Mouse (Mus musculus): ENCODE measurements at regions not wholly inside any gene's neighbourhood (a gene's known extent, or its start where the extent isn't known, plus 50 kb on each side); places are given as distances from the start of the nearest gene placed in this dataset.

DNA sequence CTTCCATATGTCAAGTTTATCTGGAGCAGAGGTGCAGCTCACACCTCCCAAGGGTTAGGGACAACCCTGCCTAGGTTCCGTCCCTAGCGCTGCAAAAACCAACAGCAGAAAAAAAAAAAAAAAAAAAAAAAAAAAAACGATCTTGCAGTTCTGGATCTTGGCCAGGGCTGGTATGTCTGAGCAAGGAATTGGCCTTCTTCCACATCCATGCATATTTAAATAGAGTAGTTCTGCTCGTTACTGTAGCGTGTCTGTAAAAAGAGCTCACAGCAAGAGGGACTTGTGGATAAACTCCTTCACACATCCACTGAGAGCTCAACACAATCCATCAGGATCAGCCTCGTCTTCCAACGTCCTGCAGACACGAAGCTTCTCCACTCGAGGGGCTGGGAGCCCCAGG is 639.4 kb upstream of the Adam5 start:
- no peak for TF ChIP-seq CTCF (IDR thresholded peaks at IDR 0.05; ENCODE audit: borderline replicate concordance, insufficient read depth, low read length)
- no peak for TF ChIP-seq POLR2A (IDR thresholded peaks at IDR 0.05; ENCODE audit: low read depth, low read length)

Data from embryonic fibroblast, embryonic 13.5 days (primary cell).